Mouse (Mus musculus) adrenal gland (tissue): ENCODE results near the gene 1700001J03Rik.
"Not testable (repeated sequence)": the region's sequence is repeated elsewhere in the genome, so short reads cannot be mapped to it uniquely, and the experiment has no call there.

Experiments used
- intact Hi-C: fragments of 180-260 bp; cut with DNase I; formaldehyde crosslinking; loops from one replicate; pipeline ENCODE4 v1.15.1; 2025
- long read RNA-seq, 2 experiments: library from polyadenylated mRNA; unstranded; transcript quantifications; one replicate each; pipeline ENCODE4 v2.0.0; 2020; ENCODE audit warnings: borderline replicate concordance in 1 of 2; ENCODE audit not compliant: insufficient replicate concordance in 1 of 2

The 1700001J03Rik gene
- long read RNA-seq, experiment 1: 0 reads
- long read RNA-seq, experiment 2, partial matches to known transcripts: 0 of 1 reads
- long read RNA-seq, experiment 2, other reads (novel, unspliced or antisense): 1 of 1 reads

DNA sequence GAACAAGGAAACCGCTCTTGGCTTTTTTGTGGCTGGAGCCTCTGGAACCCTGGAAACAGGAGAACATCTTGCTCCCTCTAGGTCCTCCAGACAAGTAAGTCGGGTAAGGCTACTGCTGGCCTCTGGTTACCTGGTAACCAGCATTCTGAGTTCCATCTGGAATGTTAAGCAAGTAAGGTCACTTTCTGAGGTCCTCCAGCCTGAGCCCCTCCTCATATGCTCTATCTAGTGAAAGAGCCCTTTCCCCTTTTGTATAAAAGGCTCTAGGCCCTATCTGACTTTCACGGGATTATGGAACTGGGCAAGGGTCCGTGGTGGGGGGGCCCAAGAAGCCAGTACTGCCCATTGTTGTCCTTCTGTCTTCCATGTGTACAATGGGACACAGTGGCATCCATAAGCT lies at the start of gene 1700001J03Rik:
Gene 1700001J03Rik (minus strand): TSS at position 101 of the 400 bp plus-strand sequence.
- intact Hi-C loops: not testable (repeated sequence)

DNA sequence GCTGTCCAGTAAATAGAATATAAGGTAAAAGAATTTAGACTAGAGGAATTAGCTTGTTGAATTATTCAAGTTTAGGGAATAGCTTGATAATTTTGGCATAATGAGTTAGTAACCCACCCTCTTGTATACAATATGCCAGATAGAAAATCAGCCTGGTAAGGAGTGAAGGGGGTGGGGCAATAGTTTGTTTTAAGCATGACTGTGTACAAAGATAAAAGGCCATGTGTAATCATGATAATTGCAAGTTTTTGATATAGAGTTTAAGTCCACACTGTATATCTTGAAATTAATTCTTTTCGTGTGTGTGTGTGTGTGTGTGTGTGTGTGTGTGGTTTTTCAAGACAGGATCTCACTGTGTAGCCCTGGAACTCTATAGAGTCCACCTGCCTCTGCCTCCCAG lies 49.2 kb upstream of the 1700001J03Rik start:
- intact Hi-C loops: loop anchor here (5.0 kb wide), 1 partner anchor 33 kb away; no protein-coding TSS in a partner anchor

DNA sequence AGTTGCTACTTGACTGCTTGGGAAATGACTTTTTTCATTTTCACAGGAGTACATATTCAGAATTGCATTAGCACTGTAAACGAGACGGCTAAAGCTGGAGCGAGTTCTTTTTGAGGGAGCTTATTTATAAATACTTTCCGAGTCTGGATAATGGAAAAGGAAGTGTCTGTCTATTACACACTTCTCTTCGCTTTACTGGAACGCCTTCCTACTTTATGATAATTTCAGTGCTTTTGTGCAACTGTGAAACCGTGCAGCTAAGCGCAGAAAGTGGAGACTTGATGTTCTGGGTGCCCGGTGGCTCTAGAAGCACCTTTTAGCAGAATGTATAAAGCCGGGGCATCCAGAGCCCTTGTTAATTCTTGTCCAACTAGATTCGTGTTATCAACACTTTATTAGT lies 47.7 kb upstream of the 1700001J03Rik start:
- intact Hi-C loops: loop anchor here (5.0 kb wide), 1 partner anchor 34 kb away; no protein-coding TSS in a partner anchor

DNA sequence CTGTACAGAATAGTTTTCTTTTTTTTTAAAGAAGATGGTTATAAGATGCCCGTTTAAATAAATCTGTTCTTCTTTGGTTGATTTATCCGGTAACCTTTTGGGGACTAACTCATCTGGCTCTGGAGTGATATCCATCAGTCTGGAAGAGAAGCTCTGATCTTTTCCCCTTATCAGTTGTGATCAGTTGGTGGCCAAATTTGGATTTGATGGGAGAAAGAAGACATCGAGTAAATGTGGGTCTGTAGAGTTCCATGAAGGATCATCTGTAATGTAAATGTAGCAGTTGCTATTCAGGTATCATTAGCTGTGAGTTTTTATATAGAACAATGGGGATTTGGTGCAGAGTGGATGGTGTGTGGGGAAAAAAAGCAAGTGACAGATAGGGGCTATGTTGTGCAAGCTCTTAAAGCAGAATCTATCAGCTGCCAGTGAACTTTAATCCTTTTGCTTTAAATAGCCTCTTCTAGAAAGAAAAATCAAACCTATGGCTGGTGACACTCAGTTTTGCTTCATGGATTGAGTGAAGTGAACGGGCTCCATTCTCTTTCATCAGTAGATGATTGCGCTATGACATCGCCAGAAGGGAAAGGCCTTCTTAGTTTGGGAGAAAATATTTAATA lies 47.1 kb upstream of the 1700001J03Rik start:
- intact Hi-C loops: loop anchor here (5.0 kb wide), 1 partner anchor 35 kb away; no protein-coding TSS in a partner anchor

DNA sequence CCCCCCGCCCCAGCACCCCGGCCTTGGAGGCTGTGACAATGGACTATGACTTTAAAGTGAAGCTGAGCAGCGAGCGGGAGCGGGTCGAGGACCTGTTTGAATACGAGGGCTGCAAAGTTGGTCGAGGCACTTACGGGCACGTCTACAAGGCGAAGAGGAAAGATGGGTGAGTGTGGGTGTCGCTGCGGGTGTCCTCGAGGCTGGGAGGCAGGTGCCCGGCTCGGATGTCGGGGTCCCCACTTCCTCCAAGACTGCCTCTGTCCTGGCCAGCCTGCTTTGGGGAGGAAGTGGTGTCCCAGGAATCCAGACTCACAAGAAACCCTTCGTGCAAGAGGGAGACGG lies 46.5 kb upstream of the 1700001J03Rik start:
- intact Hi-C loops: loop anchor here (5.0 kb wide), 1 partner anchor 36 kb away; no protein-coding TSS in a partner anchor

DNA sequence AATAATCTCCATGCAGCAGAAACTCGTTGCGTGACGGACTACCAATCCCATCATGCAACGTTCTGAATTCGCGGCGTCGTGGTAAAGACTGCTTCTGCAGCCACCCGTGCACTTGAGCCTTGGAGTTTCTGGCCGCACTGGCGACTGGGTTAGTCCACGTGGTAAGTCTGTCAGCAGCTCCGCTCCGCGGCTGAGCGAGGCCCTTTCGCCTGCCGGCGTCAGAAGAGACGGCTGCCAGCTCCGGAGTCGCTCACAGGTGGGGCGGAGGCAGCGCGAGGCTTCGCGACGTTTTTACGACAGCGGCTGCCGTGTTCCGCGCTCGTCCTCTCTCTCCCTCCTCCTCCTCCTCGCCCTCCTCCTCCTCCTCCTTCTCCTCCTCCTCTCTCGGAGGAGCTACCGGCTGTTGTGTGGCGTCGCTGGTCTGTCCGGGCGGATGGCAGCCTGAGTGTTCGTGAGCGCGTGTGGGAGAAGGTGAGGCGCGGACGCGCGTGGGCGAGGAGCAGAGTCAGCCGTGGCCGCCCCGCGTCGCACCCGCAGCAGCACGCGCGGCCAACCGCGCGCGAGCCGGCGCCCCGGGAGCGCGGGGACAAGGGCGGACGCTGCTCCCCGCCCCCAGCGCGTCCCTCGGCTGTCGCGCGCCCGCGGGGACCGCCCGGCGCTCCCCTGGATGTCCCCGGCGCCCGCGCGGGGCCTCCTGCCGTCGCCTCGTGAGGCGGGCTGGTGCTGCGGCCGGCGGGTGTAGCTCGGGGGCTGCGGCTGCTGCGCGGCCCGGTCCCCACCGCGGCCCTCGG lies 46.0 kb upstream of the 1700001J03Rik start, which contains the start of gene Cdk8:
Gene Cdk8 (plus strand): TSS at position 367 of the 791 bp plus-strand sequence.
- intact Hi-C loops: loop anchor here (5.0 kb wide), 1 partner anchor 36 kb away; no protein-coding TSS in a partner anchor

DNA sequence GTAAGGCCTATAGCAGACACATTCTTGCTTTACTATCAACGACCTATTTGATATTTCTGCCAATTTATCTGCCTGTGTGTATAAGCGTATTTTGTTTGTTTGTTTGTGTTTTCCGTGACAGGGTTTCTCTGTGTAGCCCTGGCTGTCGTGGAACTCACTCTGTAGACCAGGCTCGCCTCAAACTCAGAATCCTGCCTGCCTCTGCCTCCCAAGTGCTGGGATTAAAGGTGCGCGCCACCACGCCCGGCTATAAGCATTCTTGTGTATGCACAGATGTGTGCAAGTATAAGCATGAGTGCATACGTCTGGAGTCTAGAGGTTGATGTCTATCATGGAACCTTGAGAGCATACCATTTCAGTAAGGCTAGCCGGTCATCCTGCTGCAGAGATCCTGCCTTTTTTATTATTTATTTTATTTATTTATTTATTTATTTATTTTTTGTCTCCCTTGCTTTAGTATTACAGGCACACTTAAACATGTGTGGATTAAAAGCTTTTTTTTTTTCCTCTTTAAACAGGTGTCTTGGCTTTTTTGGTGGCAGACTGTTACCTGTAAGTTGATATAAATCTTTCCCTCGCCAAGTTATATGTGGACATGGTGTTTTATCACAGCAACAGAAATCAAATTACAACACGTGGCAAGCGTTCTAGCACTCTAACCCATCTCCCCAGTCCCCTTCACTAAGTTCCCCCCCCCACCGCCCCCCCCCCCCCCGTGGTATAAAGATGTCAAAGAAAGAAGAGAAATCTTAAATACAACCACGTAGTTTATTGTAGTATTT lies 45.0 kb upstream of the 1700001J03Rik start:
- intact Hi-C loops: loop anchor here (5.0 kb wide), 1 partner anchor 37 kb away; no protein-coding TSS in a partner anchor

DNA sequence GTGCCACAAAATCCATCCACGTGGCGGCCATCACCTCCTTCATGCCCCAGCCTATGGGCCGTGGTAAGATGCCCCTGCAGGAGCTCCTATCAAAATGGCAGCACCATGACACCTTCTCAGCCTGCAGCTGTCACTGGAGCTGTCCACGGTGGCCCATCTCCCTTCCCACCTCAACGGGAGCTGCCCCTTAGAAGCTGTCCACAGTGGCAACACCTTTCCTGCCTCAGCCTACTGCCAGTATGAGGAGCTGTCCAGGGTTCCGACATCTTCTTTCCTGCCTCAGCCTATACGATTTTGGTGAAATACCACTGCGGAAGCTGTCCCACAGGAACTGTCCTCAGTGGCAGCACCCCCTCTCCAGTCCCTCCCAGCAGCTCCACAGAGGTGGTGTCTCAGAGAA lies 42.4 kb upstream of the 1700001J03Rik start:
- intact Hi-C loops: no loop called here

DNA sequence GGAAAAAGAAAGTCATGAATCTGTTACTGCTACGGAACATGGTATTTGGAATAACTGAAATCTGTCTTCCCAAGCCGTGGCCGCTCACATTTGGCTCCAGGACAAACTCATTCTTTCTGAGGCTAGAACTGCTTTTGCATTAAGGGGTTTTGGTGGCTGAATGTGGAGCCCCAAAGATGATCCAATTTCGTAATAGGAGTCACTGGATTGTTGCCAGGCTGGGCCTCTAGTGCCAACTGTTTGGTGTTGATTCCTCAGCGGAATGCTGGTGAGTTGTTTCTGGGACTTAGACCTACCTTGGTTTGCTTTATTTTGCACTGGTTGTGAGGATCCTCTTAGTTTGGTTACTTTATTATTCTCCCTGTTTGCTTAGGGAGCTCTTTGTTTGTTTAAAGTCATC lies 38.7 kb upstream of the 1700001J03Rik start:
- intact Hi-C loops: no loop called here

DNA sequence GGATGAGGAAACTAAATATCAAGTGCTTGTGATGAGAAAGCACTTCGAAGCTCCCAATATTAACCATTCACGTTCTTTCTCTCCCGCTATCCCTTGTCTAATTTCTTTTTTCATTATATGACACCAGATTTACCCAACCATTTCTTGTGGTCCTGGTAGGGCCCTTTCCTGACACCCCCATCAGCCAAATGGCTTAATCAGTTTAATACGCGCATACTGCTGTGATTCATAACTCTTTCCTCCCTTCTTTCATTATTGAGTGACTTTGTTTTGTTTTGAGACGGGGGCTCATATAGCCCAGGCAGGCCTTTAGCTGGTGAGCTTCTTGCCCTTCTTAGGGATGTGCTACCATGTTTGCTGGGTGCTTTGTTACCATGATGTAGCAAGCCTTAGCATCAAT lies 36.6 kb upstream of the 1700001J03Rik start:
- intact Hi-C loops: no loop called here

DNA sequence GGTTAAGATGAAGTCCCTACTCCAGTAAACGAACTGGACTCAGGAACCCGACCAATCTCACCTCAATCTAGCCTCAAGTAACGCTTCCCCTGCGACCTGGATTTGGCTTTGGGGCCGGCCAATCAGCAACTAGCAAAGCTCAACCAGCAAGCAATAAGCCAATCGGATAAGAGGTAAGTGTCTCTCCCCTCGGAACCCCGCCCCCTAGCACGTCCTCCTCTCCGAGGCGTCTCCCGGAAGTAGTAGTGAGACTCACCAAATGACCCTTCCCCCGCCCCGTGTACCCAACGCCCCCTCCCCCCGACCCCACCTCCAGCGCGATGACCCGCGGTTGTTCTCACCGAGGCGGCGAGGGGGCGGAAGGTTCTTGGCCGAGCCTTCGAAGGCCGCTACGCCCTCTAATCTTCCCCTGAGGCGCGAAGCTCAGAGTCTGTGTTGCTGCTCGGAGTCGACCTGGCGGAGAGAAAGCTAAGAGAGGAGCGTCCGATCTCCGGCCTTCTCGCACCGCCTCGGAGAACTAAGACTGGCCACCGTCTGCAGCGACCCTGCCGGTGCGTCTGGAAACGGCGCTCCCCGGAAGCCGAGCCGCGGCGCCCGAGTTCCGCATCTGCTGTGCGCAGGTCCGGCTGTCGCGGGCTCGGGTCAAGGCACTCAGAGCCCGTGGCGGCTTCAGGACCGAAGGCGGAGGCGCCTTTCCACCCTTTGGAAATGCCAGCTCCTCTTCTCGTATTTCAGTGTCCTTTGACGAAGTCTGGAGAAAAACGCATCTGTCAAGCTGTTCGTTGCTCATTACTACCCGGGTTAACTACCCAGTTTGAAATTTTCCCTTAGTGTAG lies 36.0 kb upstream of the 1700001J03Rik start, which contains the start of gene Rnf6:
Gene Rnf6 (minus strand): TSS at position 677 of the 836 bp plus-strand sequence.
- intact Hi-C loops: no loop called here

DNA sequence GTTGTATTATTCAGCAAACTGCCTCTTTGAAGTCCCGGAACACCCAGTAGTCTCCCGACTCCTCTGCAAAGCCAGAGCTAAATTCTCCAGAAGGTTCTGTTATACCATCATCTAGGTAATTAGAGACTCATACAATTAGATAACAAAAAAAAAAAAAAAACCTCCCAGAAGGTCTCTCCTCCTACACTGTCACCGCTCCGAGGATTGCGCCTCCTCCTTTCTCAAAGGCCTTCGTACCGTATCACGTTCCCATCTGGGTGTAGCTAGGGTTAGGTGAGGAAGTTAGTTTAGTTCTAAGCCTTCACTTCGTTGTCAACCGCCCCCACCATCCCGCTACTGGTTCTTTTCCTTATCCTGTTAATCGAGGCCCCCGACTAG lies 35.4 kb upstream of the 1700001J03Rik start:
- intact Hi-C loops: no loop called here

DNA sequence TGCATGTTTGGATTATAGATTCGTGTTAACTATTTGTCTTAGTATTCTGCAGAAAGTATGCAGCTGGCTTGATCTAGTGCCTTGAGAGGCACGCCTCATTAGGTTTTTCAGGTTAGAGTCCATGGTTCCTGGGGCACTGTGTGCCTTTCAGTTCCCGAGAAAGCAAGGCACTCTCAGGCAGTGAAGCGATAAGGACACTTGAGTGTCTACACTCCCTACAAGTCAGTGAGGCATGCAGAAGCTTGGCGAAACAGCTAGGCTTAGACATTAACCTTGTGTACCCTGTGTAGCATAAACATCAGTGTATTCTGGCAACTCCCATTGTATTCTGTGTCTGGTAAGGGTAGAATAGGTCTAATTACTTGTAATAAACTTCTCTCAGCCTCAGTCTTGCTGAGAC lies 20.4 kb upstream of the 1700001J03Rik start:
- intact Hi-C loops: no loop called here

DNA sequence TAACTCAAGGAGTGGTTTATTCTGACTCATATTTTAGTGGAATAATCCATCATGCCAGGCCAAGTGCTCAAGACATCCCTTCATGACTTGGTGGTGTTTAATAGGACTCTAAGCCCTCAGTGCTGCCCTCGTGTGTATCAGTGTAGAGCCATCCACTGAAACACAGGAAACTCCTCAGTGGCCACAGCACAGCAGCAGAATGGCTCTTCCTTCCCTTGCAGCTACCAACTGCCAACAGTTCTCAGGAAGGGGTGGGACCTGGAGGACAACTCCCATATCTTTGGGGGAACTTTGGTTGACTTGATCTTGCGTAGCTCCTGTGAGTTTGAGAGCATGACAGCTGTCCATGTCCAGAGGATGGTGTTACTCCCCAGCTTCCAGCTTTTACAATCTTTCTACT lies 18.8 kb upstream of the 1700001J03Rik start:
- intact Hi-C loops: no loop called here

DNA sequence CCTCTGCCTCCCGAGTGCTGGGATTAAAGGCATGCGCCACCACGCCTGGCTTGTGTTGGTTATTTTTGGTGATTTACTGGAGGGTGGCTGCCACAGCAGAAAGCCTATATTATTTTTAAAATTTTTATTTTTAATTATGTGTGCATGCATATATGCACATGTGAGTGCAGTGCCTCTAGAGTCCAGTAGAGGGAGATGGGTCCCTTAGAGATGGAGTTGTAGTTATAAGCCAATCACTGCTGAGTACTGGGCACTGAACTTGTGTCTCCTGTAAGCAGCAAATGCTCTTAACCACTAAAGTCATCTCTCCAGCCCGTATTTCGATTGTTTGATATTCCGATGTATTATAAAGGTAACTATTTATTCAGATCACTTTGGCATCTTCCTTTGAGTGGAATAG lies 15.5 kb upstream of the 1700001J03Rik start:
- intact Hi-C loops: no loop called here

DNA sequence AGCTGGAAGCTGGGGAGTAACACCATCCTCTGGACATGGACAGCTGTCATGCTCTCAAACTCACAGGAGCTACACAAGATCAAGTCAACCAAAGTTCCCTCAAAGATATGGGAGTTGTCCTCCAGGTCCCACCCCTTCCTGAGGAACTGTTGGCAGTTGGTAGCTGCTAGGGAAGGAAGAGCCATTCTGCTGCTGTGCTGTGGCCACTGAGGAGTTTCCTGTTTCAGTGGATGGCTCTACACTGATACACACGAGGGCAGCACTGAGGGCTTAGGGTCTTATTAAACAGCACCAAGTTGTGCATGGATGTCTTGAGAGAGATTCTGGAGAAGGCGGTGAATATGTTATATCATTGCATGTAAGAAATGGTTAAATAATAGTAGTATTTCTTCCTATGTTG lies 14.4 kb upstream of the 1700001J03Rik start:
- intact Hi-C loops: no loop called here

DNA sequence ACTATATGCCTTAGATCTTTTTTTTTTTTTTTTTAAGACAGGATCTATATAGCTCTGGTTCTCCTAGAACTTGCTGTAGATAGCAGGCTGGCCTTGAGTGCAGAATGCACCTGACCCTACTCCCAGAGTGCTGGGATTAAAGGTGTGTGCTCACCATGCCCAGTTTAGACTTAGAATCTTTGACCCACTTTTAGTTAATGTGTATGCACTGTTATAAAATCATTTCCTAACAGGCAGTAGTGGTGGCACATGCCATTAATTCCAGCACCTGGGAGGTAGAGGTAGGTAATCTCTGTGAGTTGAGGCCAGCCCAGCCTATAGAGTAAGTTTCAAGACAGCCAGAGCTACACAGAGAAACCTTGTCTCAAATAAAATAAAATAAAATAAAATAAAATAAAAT lies 14.0 kb upstream of the 1700001J03Rik start:
- intact Hi-C loops: no loop called here

DNA sequence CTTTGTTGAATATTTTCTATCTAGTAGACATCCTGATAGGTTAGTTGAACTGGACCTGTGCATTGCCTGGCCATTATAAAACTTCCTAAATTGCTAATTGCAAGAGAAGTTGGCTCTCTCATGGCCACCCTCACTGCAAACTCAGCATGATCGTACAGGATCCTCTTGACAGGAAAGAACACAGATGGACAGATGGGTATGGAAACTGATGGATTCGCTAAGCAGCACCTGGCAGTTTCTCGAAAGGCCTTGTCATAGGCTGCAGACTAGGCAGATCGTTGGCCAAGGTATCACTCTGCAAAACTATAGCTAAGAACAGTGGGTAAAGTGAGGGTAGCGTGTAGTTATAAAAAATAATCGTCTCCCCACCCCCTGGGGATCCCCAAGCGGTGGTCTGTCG lies 8.3 kb upstream of the 1700001J03Rik start:
- intact Hi-C loops: no loop called here

DNA sequence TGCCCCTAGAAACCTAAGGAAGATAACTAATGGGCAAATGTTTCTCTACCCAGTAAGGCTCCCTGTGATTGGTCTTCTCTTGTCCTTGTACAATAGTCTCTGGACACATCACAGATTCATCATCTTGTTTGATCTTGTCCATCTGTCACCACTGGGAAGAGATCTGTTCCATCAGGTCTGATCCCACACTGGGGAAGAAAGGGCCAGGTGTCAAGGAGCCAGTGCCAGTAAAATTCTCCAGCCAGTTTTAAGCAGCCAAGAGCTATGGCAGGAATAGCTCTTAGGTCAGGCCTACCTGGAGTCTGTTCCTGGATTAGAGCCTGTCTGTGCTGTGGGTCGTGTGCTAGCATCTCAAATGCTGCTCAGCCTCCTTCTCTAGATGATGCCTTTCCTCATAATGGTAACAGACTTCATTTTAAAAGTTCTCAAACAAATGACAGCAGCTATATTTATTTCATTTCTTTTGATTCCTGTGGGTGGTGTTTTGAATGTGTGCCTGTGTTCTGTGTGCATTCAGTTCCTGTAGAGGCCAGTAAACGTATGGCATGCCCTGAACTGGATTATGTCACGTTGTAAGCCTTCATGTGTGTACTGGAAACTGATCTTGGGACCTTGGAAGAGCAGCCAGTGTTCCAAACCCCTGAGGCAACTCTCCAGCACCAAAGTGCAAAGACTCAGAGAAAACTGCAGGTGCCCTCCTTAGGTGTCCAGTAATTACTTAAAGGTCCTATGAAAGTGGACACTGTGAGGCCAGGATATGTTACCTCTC lies 5.6 kb upstream of the 1700001J03Rik start:
- intact Hi-C loops: no loop called here

DNA sequence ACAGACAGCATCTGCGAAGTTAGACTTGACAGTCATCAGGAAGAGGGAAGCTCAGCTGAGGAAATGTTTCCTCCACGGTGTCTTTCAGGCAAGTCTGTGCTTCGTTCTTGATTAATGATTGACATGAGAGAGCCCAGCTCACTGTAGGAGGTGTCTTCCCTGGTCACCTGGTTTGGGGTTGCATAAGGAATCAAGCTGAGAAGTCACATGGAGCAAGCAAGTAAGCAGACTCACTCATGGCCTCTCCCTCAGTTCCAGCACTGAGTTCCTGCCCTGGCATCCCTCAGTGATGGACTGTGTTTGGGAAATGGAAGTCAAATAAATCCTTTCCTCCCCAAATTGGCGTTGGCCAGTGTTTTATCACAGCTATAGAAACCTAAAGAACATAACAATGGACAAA lies 5.0 kb upstream of the 1700001J03Rik start:
- intact Hi-C loops: no loop called here
